Mouse (Mus musculus): Measurements from ENCODE around the gene Ifitm7. TPM values are rescaled to one million over a fixed set of nuclear protein-coding genes. Genes with fewer than 3 reads are reported as not detected.

The Ifitm7 gene
- polyA plus RNA-seq, 1 experiment from 2014 or later = 1.3 TPM

GRCm38 (mm10) chr16:13969096-13969495, 17.6 kb downstream of the Ifitm7 start:
- Histone ChIP-seq H3K9ac (no peak overlapping the region), H3K4me2 (no peak overlapping the region), H3K9me3 (no peaks in the 10 kb centered on the region), H3K4me3 (no peak overlapping the region), H3K36me3 (replicated peaks) (no peaks in the 10 kb centered on the region), H3K27me3 (replicated peaks) (no peaks in the 10 kb centered on the region), H3K27ac (no peak overlapping the region), H3K4me1 (no peaks in the 10 kb centered on the region)
- no peak for ATAC-seq (replicated peaks)
- 98% methylated on average over 1 of the region's 1 CpGs for WGBS

GRCm38 (mm10) chr16:13962053-13962452, 24.6 kb downstream of the Ifitm7 start:
- ATAC-seq (replicated peaks) = no peak
- Histone ChIP-seq H3K27ac (no peak overlapping the region), H3K27me3 (replicated peaks) (no peaks in the 10 kb centered on the region)

GRCm38 (mm10) chr16:13951245-13951644, 35.4 kb downstream of the Ifitm7 start:
- H3K4me2 ChIP-seq = no peak overlapping the region
- no peak overlapping the region for H3K4me3 ChIP-seq
- WGBS = 79% methylated on average over 3 of the region's 3 CpGs
- H3K36me3 ChIP-seq (replicated peaks) = no peaks in the 10 kb centered on the region
- no peak overlapping the region for H3K27ac ChIP-seq
- H3K4me1 ChIP-seq = no peaks in the 10 kb centered on the region
- H3K9me3 ChIP-seq = no peaks in the 10 kb centered on the region
- no peak overlapping the region for H3K9ac ChIP-seq
- H3K27me3 ChIP-seq (replicated peaks) = no peaks in the 10 kb centered on the region
- no peak for ATAC-seq (replicated peaks)

More at GRCm38 (mm10) chr16:13962053-13962452, 24.6 kb downstream of the Ifitm7 start:
- no peaks in the 10 kb centered on the region for H3K4me1 ChIP-seq
- no peak overlapping the region for H3K4me2 ChIP-seq
- no peak overlapping the region for H3K4me3 ChIP-seq
- no peaks in the 10 kb centered on the region for H3K36me3 ChIP-seq (replicated peaks)
- WGBS = 41% methylated on average over 1 of the region's 1 CpGs
- no peaks in the 10 kb centered on the region for H3K9me3 ChIP-seq
- no peak overlapping the region for H3K9ac ChIP-seq

- no peak for ATAC-seq (replicated peaks)
- Histone ChIP-seq H3K36me3 (replicated peaks) (no peaks in the 10 kb centered on the region), H3K9ac (no peak overlapping the region), H3K4me3 (no peak overlapping the region), H3K4me2 (no peak overlapping the region), H3K9me3 (no peaks in the 10 kb centered on the region), H3K27me3 (replicated peaks) (no peaks in the 10 kb centered on the region), H3K27ac (no peak overlapping the region), H3K4me1 (peaks cover 4% of the 10 kb centered on the region)
- WGBS = 85% methylated on average over 1 of the region's 1 CpGs
These were observed 40.4 kb downstream of the Ifitm7 start for GRCm38 (mm10) chr16:13946306-13946705.

GRCm38 (mm10) chr16:13945153-13945552, 41.5 kb downstream of the Ifitm7 start:
- ATAC-seq (replicated peaks) = no peak
- no peaks in the 10 kb centered on the region for H3K36me3 ChIP-seq (replicated peaks)
- WGBS = 82% methylated on average over 4 of the region's 4 CpGs
- no peaks in the 10 kb centered on the region for H3K27me3 ChIP-seq (replicated peaks)
- no peaks in the 10 kb centered on the region for H3K9me3 ChIP-seq
- no peak overlapping the region for H3K27ac ChIP-seq
- no peak overlapping the region for H3K9ac ChIP-seq
- H3K4me3 ChIP-seq = no peak overlapping the region
- H3K4me1 ChIP-seq = peaks cover 7% of the 10 kb centered on the region
- H3K4me2 ChIP-seq = no peak overlapping the region

- Histone ChIP-seq H3K9ac (no peak overlapping the region), H3K9me3 (no peaks in the 10 kb centered on the region), H3K27me3 (replicated peaks) (no peaks in the 10 kb centered on the region), H3K27ac (no peak overlapping the region), H3K4me3 (no peak overlapping the region), H3K4me1 (peaks cover 8% of the 10 kb centered on the region), H3K36me3 (replicated peaks) (no peaks in the 10 kb centered on the region), H3K4me2 (no peak overlapping the region)
- ATAC-seq (replicated peaks) = no peak
- WGBS = 92% methylated on average over 5 of the region's 5 CpGs
These were observed 41.9 kb downstream of the Ifitm7 start for GRCm38 (mm10) chr16:13944752-13945151.

DNA sequence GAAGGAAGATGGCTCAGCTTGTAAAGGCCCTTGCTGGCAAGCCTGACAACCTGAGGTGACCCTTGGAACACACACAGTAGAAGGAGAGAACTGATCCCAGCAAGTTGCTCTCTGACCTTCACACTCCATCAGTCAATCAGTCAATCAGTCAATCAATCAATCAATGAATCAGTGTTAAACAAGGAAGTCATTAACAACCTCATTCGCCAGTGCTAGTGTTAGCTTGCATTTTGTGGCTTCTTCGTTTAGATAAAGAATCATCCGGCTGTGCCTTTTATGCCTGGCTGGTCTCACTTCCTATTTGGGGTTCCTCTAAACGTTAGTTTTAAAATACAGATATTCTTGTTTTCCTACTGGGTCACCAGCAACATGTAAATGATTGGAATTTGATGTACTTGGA, 42.5 kb downstream of the Ifitm7 start:
- Histone ChIP-seq H3K9me3 (no peaks in the 10 kb centered on the region), H3K27me3 (replicated peaks) (no peaks in the 10 kb centered on the region), H3K4me1 (peaks cover 8% of the 10 kb centered on the region), H3K27ac (no peak overlapping the region), H3K36me3 (replicated peaks) (no peaks in the 10 kb centered on the region), H3K9ac (no peak overlapping the region), H3K4me3 (no peak overlapping the region), H3K4me2 (no peak overlapping the region)
- ATAC-seq (replicated peaks) = no peak
- WGBS = 82% methylated on average over 4 of the region's 4 CpGs

GRCm38 (mm10) chr16:13940847-13941395, 45.8 kb downstream of the Ifitm7 start:
- WGBS = 3% methylated on average over 34 of the region's 34 CpGs
- peak; percentile 92 for ATAC-seq (replicated peaks)
- Histone ChIP-seq H3K27ac (peak overlapping the region; percentile 76), H3K9ac (peak overlapping the region; percentile 64), H3K27me3 (replicated peaks) (no peaks in the 10 kb centered on the region), H3K36me3 (replicated peaks) (no peaks in the 10 kb centered on the region), H3K4me2 (peak overlapping the region; percentile 95), H3K4me1 (peaks cover 8% of the 10 kb centered on the region), H3K9me3 (no peaks in the 10 kb centered on the region), H3K4me3 (peak overlapping the region; percentile 80)

DNA sequence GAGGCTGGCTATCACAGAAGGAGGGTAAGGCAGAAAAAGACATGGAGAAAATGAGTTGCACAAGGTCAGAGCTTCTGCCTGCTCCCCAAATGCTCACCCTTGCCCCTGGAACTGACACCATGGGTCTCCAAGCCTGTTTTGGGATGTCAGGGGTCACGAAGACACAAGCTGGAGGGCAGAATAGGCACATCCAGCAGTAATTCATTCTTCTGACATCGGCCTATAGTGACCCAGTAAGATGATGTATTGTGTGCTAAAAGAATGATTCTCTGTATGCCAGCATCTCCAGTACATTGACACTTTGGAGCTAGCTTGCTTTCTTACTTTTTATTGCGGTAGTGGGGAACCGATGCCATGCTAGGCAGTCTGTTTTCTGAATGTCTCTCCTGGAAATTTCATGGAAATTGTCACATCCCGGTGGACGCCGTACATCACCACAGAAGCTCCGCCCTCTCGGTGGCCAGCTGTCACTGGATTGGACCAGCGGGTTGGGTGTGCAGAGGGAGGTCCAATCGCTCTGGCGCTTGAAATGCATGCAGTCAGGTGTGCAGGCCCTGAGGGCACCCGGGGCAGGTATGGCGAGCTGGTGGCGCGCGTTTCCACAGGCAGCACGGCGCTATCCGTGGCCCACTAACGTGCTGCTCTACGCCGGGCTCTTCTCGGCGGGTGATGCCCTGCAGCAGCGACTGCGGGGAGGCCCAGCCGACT, 46.4 kb downstream of the Ifitm7 start:
- ATAC-seq (replicated peaks) = peak; percentile 100
- no peaks in the 10 kb centered on the region for H3K36me3 ChIP-seq (replicated peaks)
- peak overlapping the region; percentile 95 for H3K4me2 ChIP-seq
- 3% methylated on average over 28 of the region's 28 CpGs for WGBS
- H3K9ac ChIP-seq = peak overlapping the region; percentile 64
- H3K27me3 ChIP-seq (replicated peaks) = no peaks in the 10 kb centered on the region
- peak overlapping the region; percentile 80 for H3K4me3 ChIP-seq
- H3K27ac ChIP-seq = peak overlapping the region; percentile 76
- H3K9me3 ChIP-seq = no peaks in the 10 kb centered on the region
- H3K4me1 ChIP-seq = peaks cover 8% of the 10 kb centered on the region

Other genes starting within 250 kb of the Ifitm7 start
- 95.1 and 103 TPM in 2 replicates for gene Rrn3, start 206.2 kb downstream of the Ifitm7 start, polyA plus RNA-seq (2015; fragmentation: Nextera tagmentation; extraction: Ambion mirVana)
- 191 and 208 TPM in 2 replicates for gene Ntan1, start 168.0 kb downstream of the Ifitm7 start, polyA plus RNA-seq (2015; fragmentation: Nextera tagmentation; extraction: Ambion mirVana)
- 75.4 and 79.8 TPM in 2 replicates for gene Pdxdc1, start 83.8 kb downstream of the Ifitm7 start, polyA plus RNA-seq (2015; fragmentation: Nextera tagmentation; extraction: Ambion mirVana)
- gene Mpv17l, start 83.7 kb downstream of the Ifitm7 start, polyA plus RNA-seq (2015; fragmentation: Nextera tagmentation; extraction: Ambion mirVana) = 25.5 and 28.4 TPM in 2 replicates
- 194 and 201 TPM in 2 replicates for gene 2900011O08Rik, start 284 bp downstream of the Ifitm7 start, polyA plus RNA-seq (2015; fragmentation: Nextera tagmentation; extraction: Ambion mirVana)
- 23.7 and 27.5 TPM in 2 replicates for gene Nde1, start 176.4 kb upstream of the Ifitm7 start, polyA plus RNA-seq (2015; fragmentation: Nextera tagmentation; extraction: Ambion mirVana)
- gene Marf1, start 176.5 kb upstream of the Ifitm7 start, polyA plus RNA-seq (2015; fragmentation: Nextera tagmentation; extraction: Ambion mirVana) = 16.2 and 16.3 TPM in 2 replicates